Mouse (Mus musculus) yolk sac, embryonic 10.5 days (tissue): Measurements from ENCODE around the gene Zdhhc4.

ENCODE experiments used
- DNase-seq: peaks from one replicate; pipeline ENCODE4 v3.0.0-alpha.2; 2017; ENCODE audit warnings: low spot score

Gene Zdhhc4

GRCm38 (mm10) chr5:143333872-143334271 is 4.8 kb upstream of the Zdhhc4 start:
- DNase-seq = peak; percentile 43

- DNase-seq = no peak
Measured at GRCm38 (mm10) chr5:143317288-143317610, 11.8 kb downstream of the Zdhhc4 start.

- DNase-seq = no peak
Measured at GRCm38 (mm10) chr5:143316605-143317287, 12.3 kb downstream of the Zdhhc4 start.

- no peak for DNase-seq
Measured at GRCm38 (mm10) chr5:143315514-143315888, 13.6 kb downstream of the Zdhhc4 start.

GRCm38 (mm10) chr5:143314730-143315513 is 14.1 kb downstream of the Zdhhc4 start, which contains the start of gene E130309D02Rik:
Gene E130309D02Rik, minus strand, starts transcription at chr5:143315360.
- peak; percentile 85 for DNase-seq

GRCm38 (mm10) chr5:143314183-143314729 is 14.8 kb downstream of the Zdhhc4 start:
- no peak for DNase-seq

- DNase-seq = peak; percentile 49
Measured at GRCm38 (mm10) chr5:143311886-143312285, 17.2 kb downstream of the Zdhhc4 start.

- no peak for DNase-seq
Measured at GRCm38 (mm10) chr5:143309916-143310315, 19.1 kb downstream of the Zdhhc4 start.

GRCm38 (mm10) chr5:143308825-143309224 is 20.2 kb downstream of the Zdhhc4 start:
- DNase-seq = no peak

GRCm38 (mm10) chr5:143304251-143304650 is 24.8 kb downstream of the Zdhhc4 start:
- no peak for DNase-seq

GRCm38 (mm10) chr5:143301296-143301695 is 27.8 kb downstream of the Zdhhc4 start:
- DNase-seq = no peak

- DNase-seq = peak; percentile 25
Measured at GRCm38 (mm10) chr5:143299686-143300085, 29.4 kb downstream of the Zdhhc4 start.

GRCm38 (mm10) chr5:143298391-143298790 is 30.7 kb downstream of the Zdhhc4 start:
- no peak for DNase-seq

GRCm38 (mm10) chr5:143297986-143298385 is 31.1 kb downstream of the Zdhhc4 start:
- no peak for DNase-seq

- no peak for DNase-seq
Measured at GRCm38 (mm10) chr5:143295330-143295729, 33.7 kb downstream of the Zdhhc4 start.

- DNase-seq = no peak
Measured at GRCm38 (mm10) chr5:143294862-143295261, 34.2 kb downstream of the Zdhhc4 start.

GRCm38 (mm10) chr5:143293404-143293803 is 35.7 kb downstream of the Zdhhc4 start, which contains the start of gene Zfp853:
Gene Zfp853, minus strand, starts transcription at chr5:143293623.
- DNase-seq = no peak

- no peak for DNase-seq
Measured at GRCm38 (mm10) chr5:143292879-143293278, 36.2 kb downstream of the Zdhhc4 start.

- no peak for DNase-seq
Measured at GRCm38 (mm10) chr5:143289299-143289698, 39.8 kb downstream of the Zdhhc4 start.

GRCm38 (mm10) chr5:143288378-143288911 is 40.6 kb downstream of the Zdhhc4 start:
- no peak for DNase-seq

- DNase-seq = no peak
Measured at GRCm38 (mm10) chr5:143287774-143288328, 41.2 kb downstream of the Zdhhc4 start.

GRCm38 (mm10) chr5:143284762-143285161 is 44.3 kb downstream of the Zdhhc4 start:
- DNase-seq = no peak
